Comparison of ENCODE assay signal across 25 mouse cellular contexts in the genomic region with DNA sequence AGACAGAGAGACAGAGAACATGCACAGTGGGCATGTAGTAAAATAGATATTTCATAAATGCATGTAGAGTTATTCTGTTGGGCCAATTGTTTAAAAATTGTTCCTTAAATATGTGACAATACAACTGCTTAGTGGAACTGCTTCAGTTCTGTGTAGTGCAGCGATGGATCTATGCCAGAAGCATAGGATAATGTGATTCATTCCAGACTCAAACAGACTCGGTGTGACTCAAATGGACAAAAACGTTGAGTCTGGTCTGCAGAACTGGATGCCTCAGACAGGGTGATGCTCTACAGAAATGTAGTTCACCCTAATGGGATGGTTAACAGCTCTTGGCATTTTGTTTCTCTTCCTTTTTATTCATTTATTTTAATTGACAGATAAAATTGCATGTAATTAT. TPM values are rescaled to one million over a fixed set of nuclear protein-coding genes. Genes with fewer than 3 reads are reported as not detected.
DNase-seq lines count a peak whose midpoint lies in the region; ATAC-seq lines count a peak whose summit lies in the region.
"Had no signal": no experiment of that assay in that cellular context is flagged by ENCODE, and none has a peak within 500 bp of the region (broad histone marks: within the 10 kb centered on the region; RNA-seq: fewer than 3 reads in every experiment).

No protein-coding gene starts in this region.

- H3K9me3 ChIP-seq in forebrain, embryonic 14.5 days (replicated peaks; ENCODE audit: control insufficient read depth, low read length): no peaks in the 10 kb centered on the region
- H3K9me3 ChIP-seq in forebrain, embryonic 16.5 days (ENCODE audit: control insufficient read depth, low read length): no peaks in the 10 kb centered on the region
- H3K9me3 ChIP-seq: forebrain, embryonic 12.5 days; hindbrain, embryonic 15.5 days had no signal

- no peaks in the 10 kb centered on the region for H3K36me3 ChIP-seq in forebrain, embryonic 14.5 days (ENCODE audit: control insufficient read depth, insufficient read depth, low read length)
- H3K36me3 ChIP-seq in forebrain, embryonic 16.5 days (ENCODE audit: control insufficient read depth, insufficient read depth): no peaks in the 10 kb centered on the region
- H3K36me3 ChIP-seq: forebrain, embryonic 12.5 days; hindbrain, embryonic 15.5 days had no signal

- no peak for ATAC-seq in forebrain, embryonic 14.5 days
- no peak for ATAC-seq in forebrain, embryonic 16.5 days
- ATAC-seq: CD4-positive, CD25-positive, alpha-beta regulatory T cell, adult 4 months; Patski had no signal

- WGBS in forebrain, embryonic 14.5 days: 46% methylated on average over 3 of the region's 3 CpGs
- WGBS in forebrain, embryonic 16.5 days: 36% methylated on average over 3 of the region's 3 CpGs

- no peak overlapping the region for H3K4me2 ChIP-seq in forebrain, embryonic 14.5 days (ENCODE audit: low read length)
- no peak overlapping the region for H3K4me2 ChIP-seq in forebrain, embryonic 16.5 days (ENCODE audit: low read length)
- H3K4me2 ChIP-seq: forebrain, embryonic 12.5 days; heart, embryonic 11.5 days; hindbrain, embryonic 15.5 days; midbrain, embryonic 11.5 days had no signal

- no peak overlapping the region for H3K27ac ChIP-seq in forebrain, embryonic 14.5 days (ENCODE audit: low read depth, low read length)
- H3K27ac ChIP-seq in forebrain, embryonic 16.5 days (ENCODE audit: low read length): no peak overlapping the region
- H3K27ac ChIP-seq: forebrain, embryonic 12.5 days; hindbrain, embryonic 15.5 days; kidney, postnatal 0 days had no signal

- peak; percentile 43 for DNase-seq in forebrain, embryonic 14.5 days (ENCODE audit: low spot score)
- peak; percentile 19 to 50 for DNase-seq in left cerebral cortex, postnatal 14 days (ENCODE audit: low spot score in 2 of 2)
- DNase-seq in left cerebral cortex, postnatal 4 days: no peak
- peak; percentile 21 to 26 for DNase-seq in right cerebral cortex, postnatal 10 days (ENCODE audit: low spot score in 2 of 2)
- DNase-seq in right cerebral cortex, postnatal 4 days: no peak
- DNase-seq in gastrocnemius, postnatal 36 days: no peak
- DNase-seq: adrenal gland, postnatal 36 days; cerebellum, adult 11-12 months; cerebellum, postnatal 10 days; kidney, adult 2 months; lung, postnatal 10 days; thymus, postnatal 25 days had no signal

- no peaks in the 10 kb centered on the region for H3K27me3 ChIP-seq in forebrain, embryonic 14.5 days (replicated peaks; ENCODE audit: control insufficient read depth, insufficient read depth, low read length)
- no peaks in the 10 kb centered on the region for H3K27me3 ChIP-seq in forebrain, embryonic 16.5 days (replicated peaks; ENCODE audit: control insufficient read depth, insufficient read depth, low read length)
- H3K27me3 ChIP-seq: forebrain, embryonic 12.5 days; hindbrain, embryonic 15.5 days; Patski had no signal

- intact Hi-C loops in left cerebral cortex, postnatal 14 days (cut with DNase I): no loop called here
- intact Hi-C loops in left cerebral cortex, postnatal 4 days (cut with DNase I): no loop called here
- intact Hi-C loops in gastrocnemius, postnatal 36 days (cut with DNase I): no loop called here

- no peak overlapping the region for H3K9ac ChIP-seq in forebrain, embryonic 14.5 days (ENCODE audit: low read length)
- no peak overlapping the region for H3K9ac ChIP-seq in forebrain, embryonic 16.5 days (replicated peaks; ENCODE audit: low read depth, low read length)
- H3K9ac ChIP-seq: forebrain, embryonic 12.5 days; hindbrain, embryonic 15.5 days had no signal

- no peaks in the 10 kb centered on the region for H3K4me1 ChIP-seq in forebrain, embryonic 14.5 days (ENCODE audit: control insufficient read depth, insufficient read depth, low read length)
- no peaks in the 10 kb centered on the region for H3K4me1 ChIP-seq in forebrain, embryonic 16.5 days (replicated peaks; ENCODE audit: control insufficient read depth, insufficient read depth, low read length)
- H3K4me1 ChIP-seq: forebrain, embryonic 12.5 days; hindbrain, embryonic 15.5 days had no signal

- H3K4me3 ChIP-seq in forebrain, embryonic 14.5 days (ENCODE audit: low read depth, low read length): no peak overlapping the region
- H3K4me3 ChIP-seq in forebrain, embryonic 16.5 days (replicated peaks; ENCODE audit: low read length): no peak overlapping the region
- H3K4me3 ChIP-seq: forebrain, embryonic 12.5 days; hindbrain, embryonic 15.5 days had no signal

RNA-seq across cellular contexts. Expression of gene Kcnj16, which starts 32.1 kb away (rescaled TPM):
- polyA plus RNA-seq in forebrain, embryonic 14.5 days (2014; fragmentation: Nextera tagmentation; extraction: Ambion mirVana): 0.14 TPM in 1 of 2 replicates, not detected in the other
- polyA plus RNA-seq in forebrain, embryonic 16.5 days (2015; fragmentation: Nextera tagmentation; extraction: Ambion mirVana): 0.11 and 0.61 TPM in 2 replicates
- 10 to 100 TPM; 21.6 to 24.8 TPM for total RNA-seq in left cerebral cortex, postnatal 14 days (2021)
- total RNA-seq in left cerebral cortex, postnatal 4 days (2021): 1 to 10 TPM; 4.7 to 7.1 TPM
- total RNA-seq in gastrocnemius, postnatal 36 days (2021): not detected
- total RNA-seq: gastrocnemius, adult 8-10 months; granulocyte monocyte progenitor cell, adult 5-6 weeks; hematopoietic stem cell, adult 5-6 weeks had no signal
- polyA plus RNA-seq: forebrain, embryonic 12.5 days; heart, postnatal 0 days; stomach, embryonic 14.5 days had no signal

Comparison
In these comparisons a context has a peak if more than half of its experiments do, and no peak if none do; other contexts are left out.
1. DNase-seq: peak in forebrain, embryonic 14.5 days (single experiment), left cerebral cortex, postnatal 14 days (2 of 2) and right cerebral cortex, postnatal 10 days (2 of 2); none in left cerebral cortex, postnatal 4 days (single experiment), right cerebral cortex, postnatal 4 days (single experiment) and gastrocnemius, postnatal 36 days (0 of 2).
2. RNA of gene Kcnj16, which starts 32.1 kb away (total RNA-seq): 21.6 to 24.8 TPM in left cerebral cortex, postnatal 14 days and 4.7 to 7.1 TPM in left cerebral cortex, postnatal 4 days; not detected in gastrocnemius, postnatal 36 days; every median in the first group is over 4 times any median in the second.